Comparison of ENCODE assay signal across 17 mouse cellular contexts in the genomic region with DNA sequence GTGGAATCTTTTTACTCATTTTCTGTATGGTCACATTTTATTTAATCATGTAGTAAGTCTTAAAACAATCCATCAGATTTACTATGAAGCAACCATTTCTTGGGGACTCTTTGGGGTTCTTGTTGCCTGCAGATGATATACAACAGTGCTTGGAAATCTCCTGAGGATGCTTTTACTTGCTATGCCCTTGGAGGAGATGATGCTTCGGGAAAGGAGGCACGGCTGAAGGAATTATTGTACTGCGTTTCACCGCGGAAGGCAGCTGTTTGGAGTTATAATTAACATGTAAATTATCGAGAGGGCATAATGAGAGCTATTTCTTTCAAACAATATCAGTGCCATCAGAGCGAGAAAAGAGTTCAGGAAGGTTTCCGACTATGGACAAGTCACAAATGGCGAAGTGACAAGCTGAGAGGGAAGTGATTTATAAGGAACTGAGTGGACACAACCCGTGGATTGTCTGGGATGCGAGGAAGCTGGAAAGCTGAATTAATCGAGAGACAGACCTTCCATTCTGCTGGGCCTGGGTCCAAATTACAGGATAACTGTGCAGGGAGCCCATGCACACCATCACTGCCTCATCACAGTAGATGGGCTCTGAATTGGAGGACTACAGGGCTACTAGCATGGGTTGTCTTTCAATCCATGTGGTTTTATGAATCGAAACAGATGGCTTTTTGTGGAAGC. TPM values are rescaled to one million over a fixed set of nuclear protein-coding genes. Genes with fewer than 3 reads are reported as not detected.
DNase-seq lines count a peak whose midpoint lies in the region; ATAC-seq lines count a peak whose summit lies in the region.
"Had no signal": no experiment of that assay in that cellular context is flagged by ENCODE, and none has a peak within 500 bp of the region (broad histone marks: within the 10 kb centered on the region; RNA-seq: fewer than 3 reads in every experiment).

No protein-coding gene starts in this region.

- peaks cover 15% of the 10 kb centered on the region for H3K4me1 ChIP-seq in forebrain, embryonic 16.5 days (replicated peaks; ENCODE audit: control insufficient read depth, insufficient read depth, low read length)
- H3K4me1 ChIP-seq in neural tube, embryonic 13.5 days (replicated peaks): peaks cover 32% of the 10 kb centered on the region

- H3K4me3 ChIP-seq in forebrain, embryonic 16.5 days (replicated peaks; ENCODE audit: low read length): no peak overlapping the region
- H3K4me3 ChIP-seq in neural tube, embryonic 13.5 days: no peak overlapping the region

- no peaks in the 10 kb centered on the region for H3K27me3 ChIP-seq in forebrain, embryonic 16.5 days (replicated peaks; ENCODE audit: control insufficient read depth, insufficient read depth, low read length)
- H3K27me3 ChIP-seq in neural tube, embryonic 13.5 days: no peaks in the 10 kb centered on the region

- peak overlapping the region; percentile 8 for H3K27ac ChIP-seq in forebrain, embryonic 16.5 days (ENCODE audit: low read length)
- peak overlapping the region; percentile 73 for H3K27ac ChIP-seq in neural tube, embryonic 13.5 days (replicated peaks)
- H3K27ac ChIP-seq: macrophage had no signal

- no peaks in the 10 kb centered on the region for H3K9me3 ChIP-seq in forebrain, embryonic 16.5 days (ENCODE audit: control insufficient read depth, low read length)
- H3K9me3 ChIP-seq in neural tube, embryonic 13.5 days: no peaks in the 10 kb centered on the region

- DNase-seq in cerebellum, adult 9-10 months: peak; percentile 53
- no peak for DNase-seq in cerebellum, adult 8-10 months
- DNase-seq in left cerebral cortex, postnatal 4 days: peak; percentile 69
- no peak for DNase-seq in left cerebral cortex, postnatal 25 days (ENCODE audit: low spot score in 2 of 2)
- no peak for DNase-seq in thymus, postnatal 14 days
- DNase-seq: adrenal gland, postnatal 36 days; heart, postnatal 4 days; kidney, adult 11 months; kidney, postnatal 10 days; layer of hippocampus, adult 9-11 months; lung, embryonic 14.5 days; right cerebral cortex, postnatal 14 days had no signal

- H3K36me3 ChIP-seq in forebrain, embryonic 16.5 days (ENCODE audit: control insufficient read depth, insufficient read depth): peaks cover 3% of the 10 kb centered on the region
- H3K36me3 ChIP-seq in neural tube, embryonic 13.5 days: no peaks in the 10 kb centered on the region

- intact Hi-C loops in left cerebral cortex, postnatal 4 days (cut with DNase I): no loop called here
- intact Hi-C loops in left cerebral cortex, postnatal 25 days (cut with DNase I): no loop called here

- peak; percentile 67 for ATAC-seq in forebrain, embryonic 16.5 days
- ATAC-seq in neural tube, embryonic 13.5 days (ENCODE audit: low read depth): peak; percentile 84
- no peak for ATAC-seq in megakaryocyte progenitor cell, adult 5-6 weeks (replicated peaks; ENCODE audit: poor library complexity)

- 17% methylated on average over 13 of the region's 13 CpGs for WGBS in forebrain, embryonic 16.5 days
- WGBS in neural tube, embryonic 13.5 days: 22% methylated on average over 13 of the region's 13 CpGs

- no peak overlapping the region for H3K4me2 ChIP-seq in forebrain, embryonic 16.5 days (ENCODE audit: low read length)
- peak overlapping the region; percentile 20; the same call in 1 of the 2 replicates for H3K4me2 ChIP-seq in neural tube, embryonic 13.5 days
- H3K4me2 ChIP-seq: heart, embryonic 11.5 days; lung, embryonic 14.5 days had no signal

- H3K9ac ChIP-seq in forebrain, embryonic 16.5 days (replicated peaks; ENCODE audit: low read depth, low read length): no peak overlapping the region
- no peak overlapping the region for H3K9ac ChIP-seq in neural tube, embryonic 13.5 days
- H3K9ac ChIP-seq: lung, embryonic 14.5 days had no signal

RNA-seq across cellular contexts. Expression of a gene that starts 20.1 kb away (rescaled TPM):
- total RNA-seq in left cerebral cortex, postnatal 4 days (2021): 1,000 to 10,000 TPM; 1,425 to 1,439 TPM
- 1,000 to 10,000 TPM; 1,024 to 1,078 TPM for total RNA-seq in left cerebral cortex, postnatal 25 days (2021)
- 515 and 521 TPM in 2 replicates for polyA plus RNA-seq in forebrain, embryonic 16.5 days (2015; fragmentation: Nextera tagmentation; extraction: Ambion mirVana)
- polyA plus RNA-seq in neural tube, embryonic 13.5 days (2015; fragmentation: Nextera tagmentation; extraction: Ambion mirVana): 356 and 402 TPM in 2 replicates
- 0.12 TPM in 1 of 2 replicates, not detected in the other for total RNA-seq in megakaryocyte progenitor cell, adult 5-6 weeks (2015)
- total RNA-seq in megakaryocyte progenitor cell, adult 5-6 weeks (2017): not detected in 2 replicates

Comparison
In these comparisons a context has a peak if more than half of its experiments do, and no peak if none do; other contexts are left out.
1. DNase-seq: peak in cerebellum, adult 9-10 months (single experiment) and left cerebral cortex, postnatal 4 days (single experiment); none in cerebellum, adult 8-10 months (single experiment), left cerebral cortex, postnatal 25 days (0 of 2) and thymus, postnatal 14 days (single experiment).
2. RNA of a gene that starts 20.1 kb away (total RNA-seq): 1,425 to 1,439 TPM in left cerebral cortex, postnatal 4 days and 1,024 to 1,078 TPM in left cerebral cortex, postnatal 25 days; 0.12 TPM in megakaryocyte progenitor cell, adult 5-6 weeks; every median in the first group is over 100 times any median in the second.